Mouse (Mus musculus) liver, postnatal 0 days (tissue): ENCODE measurements around the gene Rabepk. TPM values are rescaled to one million over a fixed set of nuclear protein-coding genes. Genes with fewer than 3 reads are reported as not detected.

ENCODE experiments used
- ATAC-seq: fragments of 200-750 bp; cut with Nextera tagmentation; 2 replicates; pipeline ENCODE4 v1.8.0; 2017; ENCODE audit warnings: mild to moderate bottlenecking, moderate library complexity
- DNase-seq: peaks from one replicate; pipeline ENCODE4 v3.0.0-alpha.2; 2016
- H3K27ac ChIP-seq: fragments of 300-500 bp; sonication (generic); 2 replicates; pipeline ENCODE4 v1.5.1; 2014; ENCODE audit warnings: antibody characterized with exemption, moderate library complexity, mild to moderate bottlenecking, low read depth
- H3K27me3 ChIP-seq: fragments of 300-500 bp; sonication (generic); 2 replicates; pipeline ENCODE4 v1.6.1; 2014; ENCODE audit warnings: low read length, control low read depth, mixed read lengths; ENCODE audit not compliant: insufficient read depth
- H3K36me3 ChIP-seq: fragments of 300-500 bp; sonication (generic); replicated peaks from 2 replicates; pipeline ENCODE4 v1.6.1; 2014; ENCODE audit warnings: mild to moderate bottlenecking, control low read depth, low read length, moderate library complexity, mixed read lengths; ENCODE audit not compliant: insufficient read depth
- H3K4me1 ChIP-seq: fragments of 300-500 bp; sonication (generic); 2 replicates; pipeline ENCODE4 v1.6.1; 2014; ENCODE audit warnings: antibody characterized with exemption, mild to moderate bottlenecking, control low read depth; ENCODE audit not compliant: insufficient read depth
- H3K4me2 ChIP-seq: fragments of 300-500 bp; sonication (generic); 2 replicates; pipeline ENCODE4 v1.6.1; 2014; ENCODE audit warnings: low read depth, mild to moderate bottlenecking, low read length, moderate library complexity, mixed read lengths
- H3K4me3 ChIP-seq: fragments of 300-500 bp; sonication (generic); 2 replicates; pipeline ENCODE4 v1.5.1; 2014; ENCODE audit warnings: low read depth, low read length
- H3K9ac ChIP-seq: fragments of 300-500 bp; sonication (generic); replicated peaks from 2 replicates; pipeline ENCODE4 v1.6.1; 2014; ENCODE audit warnings: mild to moderate bottlenecking, moderate library complexity
- H3K9me3 ChIP-seq: fragments of 300-500 bp; sonication (generic); 2 replicates; pipeline ENCODE4 v1.6.1; 2016; ENCODE audit warnings: mild to moderate bottlenecking, control low read depth, low read length, mixed read lengths
- CTCF ChIP-seq: sonication (generic); IDR thresholded peaks from 2 replicates; pipeline ENCODE4 v1.5.1; 2016; ENCODE audit warnings: antibody characterized with exemption, low read depth
- EP300 ChIP-seq: IDR thresholded peaks from 2 replicates; pipeline ENCODE4 v1.6.1; 2016; ENCODE audit warnings: antibody characterized with exemption, low read depth, mild to moderate bottlenecking
- WGBS: fragments of 180-500 bp; shearing (Covaris S2); extraction: QIAGEN DNeasy Blood & Tissue Kit; methylation state at CpG from one replicate; pipeline ENCODE4 v1.1.7; 2014; ENCODE audit not compliant: insufficient replicate concordance; 5-methylcytosine and 5-hydroxymethylcytosine counted together
- polyA plus RNA-seq: library from polyadenylated mRNA; unstranded; fragments of >200 nt; fragmentation: Nextera tagmentation; extraction: Ambion mirVana; gene quantifications from 2 replicates; pipeline ENCODE4 v1.2.1, GENCODE M21; 2015

The Rabepk gene
- polyA plus RNA-seq, 1 experiment from 2014 or later, result 20.4 TPM

DNA sequence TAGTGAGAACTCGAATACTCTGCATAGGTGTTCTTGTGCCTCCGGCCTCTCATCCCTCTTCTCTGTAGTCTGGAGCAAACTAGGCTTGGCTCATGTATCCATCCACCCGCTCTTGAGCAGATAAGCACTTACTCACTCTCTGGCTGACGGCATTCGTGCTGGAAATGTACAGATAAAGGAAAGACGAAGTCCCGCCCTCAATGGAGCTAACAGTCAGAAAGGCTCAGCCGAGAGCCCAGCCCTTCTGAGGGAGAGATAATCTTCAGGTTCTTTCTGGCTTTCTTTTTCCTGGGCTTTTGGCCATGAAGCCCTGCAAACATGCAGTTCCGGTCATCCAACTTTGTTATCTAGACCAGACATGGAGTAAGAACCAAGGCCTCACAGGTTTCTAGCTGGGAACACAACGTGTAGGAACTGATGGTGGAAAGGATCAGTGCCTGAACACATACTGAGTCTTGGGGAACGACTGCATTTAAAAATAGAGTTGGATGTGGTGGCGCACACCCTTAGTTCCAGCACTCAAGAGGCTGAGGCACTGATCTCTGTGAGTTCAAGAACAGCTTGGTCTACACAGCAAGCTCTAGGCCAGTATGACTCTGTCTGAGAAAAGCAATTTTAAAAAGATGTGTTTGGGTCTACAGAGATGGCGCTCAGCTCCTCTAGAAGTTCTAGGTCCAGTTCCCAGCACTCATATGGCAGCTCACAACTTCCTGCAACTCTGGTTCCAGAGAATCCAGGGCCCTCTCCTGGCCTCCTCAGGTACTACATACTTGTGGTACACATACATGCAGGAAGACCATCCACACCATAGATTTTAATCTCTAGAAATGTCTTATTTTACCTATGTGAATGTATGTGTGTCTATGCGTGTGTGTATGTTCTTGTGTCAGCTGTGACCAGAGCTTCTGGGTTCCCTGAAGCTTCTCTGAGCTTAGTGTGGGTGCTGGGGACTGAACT is 16.4 kb downstream of the Rabepk start:
- Histone ChIP-seq H3K9me3 (no peaks in the 10 kb centered on the region), H3K27ac (peak overlapping the region; percentile 93)
- WGBS, result 61% methylated on average over 14 of the region's 14 CpGs

DNA sequence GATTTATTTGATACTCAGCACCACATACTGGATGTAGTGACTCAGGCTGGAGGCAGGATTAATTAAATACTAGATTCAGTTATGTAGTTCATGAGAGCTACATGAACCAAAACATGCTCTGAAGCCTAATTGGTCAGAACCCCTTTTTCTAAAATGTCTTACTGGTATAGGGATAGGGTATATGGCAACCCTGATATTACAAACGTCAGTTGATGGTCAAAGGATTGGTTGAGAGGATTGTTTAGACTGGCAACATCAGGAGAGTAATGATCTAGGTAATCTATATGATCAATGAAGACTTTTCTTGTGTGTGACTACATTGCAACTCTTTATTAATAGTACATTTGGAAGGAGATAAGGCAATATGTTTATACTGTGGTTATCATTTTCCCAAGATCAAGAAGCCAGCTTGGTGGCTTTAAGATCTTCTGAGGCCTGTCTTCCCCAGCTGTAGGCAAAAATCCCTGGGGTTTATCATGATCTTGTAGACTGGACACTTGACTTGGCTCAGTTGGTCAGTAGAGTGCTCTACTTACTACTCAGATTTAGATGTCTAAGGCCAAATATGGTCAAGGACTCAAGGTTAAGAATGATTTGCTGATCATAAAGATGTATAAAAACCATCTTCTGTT is 22.4 kb downstream of the Rabepk start:
- no peaks in the 10 kb centered on the region for H3K9me3 ChIP-seq
- H3K27ac ChIP-seq, result no peak overlapping the region
- DNase-seq, result no peak
- peaks cover 80% of the 10 kb centered on the region for H3K36me3 ChIP-seq
- WGBS, result 47% methylated on average over 1 of the region's 1 CpGs
- peaks cover 32% of the 10 kb centered on the region for H3K4me1 ChIP-seq
- H3K4me2 ChIP-seq, result peak overlapping the region; percentile 54; the same call in 1 of the 2 replicates
- ATAC-seq, result no peak
- no peak overlapping the region for H3K4me3 ChIP-seq
- H3K9ac ChIP-seq, result no peak overlapping the region
- H3K27me3 ChIP-seq, result no peaks in the 10 kb centered on the region
- TF ChIP-seq CTCF, result no peak
- no peak for TF ChIP-seq EP300

More for the DNA sequence above, 16.4 kb downstream of the Rabepk start:
- Histone ChIP-seq H3K4me1 (no peaks in the 10 kb centered on the region), H3K9ac (peak overlapping the region; percentile 2), H3K27me3 (no peaks in the 10 kb centered on the region), H3K4me3 (no peak overlapping the region), H3K4me2 (peak overlapping the region; percentile 54), H3K36me3 (peaks cover 54% of the 10 kb centered on the region)
- peak; percentile 95 for TF ChIP-seq EP300
- TF ChIP-seq CTCF, result no peak
- ATAC-seq (peak; percentile 94), DNase-seq (peak; percentile 70)

DNA sequence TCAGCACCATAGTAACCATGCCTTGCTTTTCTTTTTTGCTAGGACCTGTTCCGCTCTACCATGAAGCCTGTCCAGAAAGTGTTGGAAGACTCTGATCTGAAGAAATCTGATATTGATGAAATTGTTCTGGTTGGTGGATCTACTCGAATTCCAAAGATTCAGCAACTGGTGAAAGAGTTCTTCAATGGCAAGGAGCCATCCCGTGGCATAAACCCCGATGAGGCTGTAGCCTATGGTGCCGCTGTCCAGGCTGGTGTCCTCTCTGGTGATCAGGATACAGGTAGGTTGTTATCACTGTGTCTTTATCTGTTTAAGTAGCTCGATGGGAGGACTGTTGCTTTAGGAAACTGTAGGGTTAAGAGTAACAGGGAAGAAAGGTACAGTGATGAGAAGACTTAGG is 25.2 kb downstream of the Rabepk start:
- Histone ChIP-seq H3K4me3 (peak overlapping the region; percentile 96), H3K27me3 (no peaks in the 10 kb centered on the region), H3K4me2 (peak overlapping the region; percentile 88), H3K27ac (no peak overlapping the region), H3K4me1 (peaks cover 42% of the 10 kb centered on the region), H3K9me3 (no peaks in the 10 kb centered on the region), H3K36me3 (peaks cover 67% of the 10 kb centered on the region), H3K9ac (peak overlapping the region; percentile 35; the same call in 1 of the 2 replicates)
- 72% methylated on average over 6 of the region's 6 CpGs for WGBS
- DNase-seq (no peak), ATAC-seq (no peak)
- TF ChIP-seq EP300 (no peak), CTCF (no peak)

DNA sequence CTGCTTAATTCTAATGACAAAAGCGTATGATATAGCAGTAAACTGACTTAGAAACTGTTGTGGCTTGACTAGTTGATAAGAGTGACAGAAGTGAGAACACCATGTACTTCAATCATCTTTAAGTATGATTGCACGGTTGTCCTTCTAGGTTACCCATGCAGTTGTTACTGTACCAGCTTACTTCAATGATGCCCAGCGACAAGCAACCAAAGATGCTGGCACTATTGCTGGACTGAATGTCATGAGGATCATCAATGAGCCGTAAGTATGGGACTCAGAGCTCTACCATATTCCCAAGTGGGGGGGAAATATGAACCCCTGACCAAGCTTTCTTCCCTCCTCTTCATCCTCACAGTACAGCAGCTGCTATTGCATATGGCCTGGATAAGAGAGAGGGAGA is 26.0 kb downstream of the Rabepk start:
- Histone ChIP-seq H3K9ac (peak overlapping the region; percentile 37; the same call in 1 of the 2 replicates), H3K4me1 (peaks cover 42% of the 10 kb centered on the region), H3K4me2 (peak overlapping the region; percentile 88), H3K9me3 (no peaks in the 10 kb centered on the region), H3K4me3 (peak overlapping the region; percentile 96), H3K27me3 (no peaks in the 10 kb centered on the region), H3K27ac (no peak overlapping the region), H3K36me3 (peaks cover 59% of the 10 kb centered on the region)
- TF ChIP-seq CTCF, result no peak
- TF ChIP-seq EP300, result no peak
- ATAC-seq, result no peak
- 75% methylated on average over 4 of the region's 4 CpGs for WGBS
- DNase-seq, result no peak

DNA sequence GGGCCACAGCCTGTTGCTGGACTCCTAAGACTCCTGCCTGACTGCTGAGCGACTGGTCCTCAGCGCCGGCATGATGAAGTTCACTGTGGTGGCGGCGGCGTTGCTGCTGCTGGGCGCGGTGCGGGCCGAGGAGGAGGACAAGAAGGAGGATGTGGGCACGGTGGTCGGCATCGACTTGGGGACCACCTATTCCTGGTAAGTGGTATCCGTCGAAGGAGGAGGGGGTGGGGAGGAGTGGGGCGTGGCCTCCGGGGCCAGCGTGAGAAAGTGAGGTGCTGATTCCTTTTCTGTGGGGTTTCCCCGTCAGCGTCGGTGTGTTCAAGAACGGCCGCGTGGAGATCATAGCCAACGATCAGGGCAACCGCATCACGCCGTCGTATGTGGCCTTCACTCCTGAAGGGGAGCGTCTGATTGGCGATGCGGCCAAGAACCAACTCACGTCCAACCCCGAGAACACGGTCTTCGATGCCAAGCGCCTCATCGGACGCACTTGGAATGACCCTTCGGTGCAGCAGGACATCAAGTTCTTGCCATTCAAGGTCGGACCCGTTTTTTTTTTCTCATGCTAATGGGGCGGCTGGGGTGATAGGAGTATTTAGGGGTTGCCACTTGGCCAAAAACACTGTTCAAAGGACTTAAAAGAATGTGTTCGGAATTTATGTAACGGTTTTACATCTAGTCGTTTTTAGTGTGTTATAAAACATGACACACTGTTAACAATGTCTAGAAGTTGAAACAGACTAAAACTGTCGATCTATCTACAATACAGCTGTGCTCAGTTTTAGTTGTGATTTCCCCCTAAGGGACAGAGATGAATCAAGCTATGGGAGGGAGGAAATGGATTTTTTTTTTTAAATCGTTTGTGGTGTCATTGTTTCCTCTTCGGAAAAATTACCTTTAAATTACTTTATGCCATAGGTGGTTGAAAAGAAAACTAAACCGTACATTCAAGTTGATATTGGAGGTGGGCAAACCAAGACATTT is 27.2 kb downstream of the Rabepk start:
- peak overlapping the region; percentile 96 for H3K4me3 ChIP-seq
- peak; percentile 9 for ATAC-seq
- no peaks in the 10 kb centered on the region for H3K27me3 ChIP-seq
- peaks cover 49% of the 10 kb centered on the region for H3K36me3 ChIP-seq
- H3K4me2 ChIP-seq, result peak overlapping the region; percentile 88
- no peak for TF ChIP-seq EP300
- TF ChIP-seq CTCF, result no peak
- H3K9ac ChIP-seq, result peak overlapping the region; percentile 97
- peak overlapping the region; percentile 93 for H3K27ac ChIP-seq
- peak; percentile 78 for DNase-seq
- H3K4me1 ChIP-seq, result peaks cover 42% of the 10 kb centered on the region
- no peaks in the 10 kb centered on the region for H3K9me3 ChIP-seq
- 2% methylated on average over 50 of the region's 50 CpGs for WGBS
